ENCODE assay signal across 8 mouse cellular contexts in genomic region chr11:43747233-43748226, GRCm38 (mm10). TPM values are rescaled to one million over a fixed set of nuclear protein-coding genes. Genes with fewer than 3 reads are reported as not detected.
DNase-seq lines count a peak whose midpoint lies in the region; ATAC-seq and TF ChIP-seq lines count a peak whose summit lies in the region.

Gene Ttc1, minus strand, starts transcription at chr11:43748008.

- peak within 1 kb of the TSS; percentile 87 for H3K4me3 ChIP-seq in hindbrain, embryonic 10.5 days
- peak within 1 kb of the TSS; percentile 78 for H3K4me3 ChIP-seq in lung, postnatal 0 days (ENCODE audit: low read depth, low read length)

- DNase-seq in MN1 (ENCODE audit: low spot score), result peak; percentile 99
- peak; percentile 98 for DNase-seq in cerebellum, adult 9-10 months
- peak; percentile 96 for DNase-seq in hindbrain, embryonic 10.5 days (ENCODE audit: low spot score)
- DNase-seq in layer of hippocampus, adult 9-11 months, result peak; percentile 98
- DNase-seq in lung, postnatal 0 days (ENCODE audit: low spot score), result peak; percentile 99
- peak; percentile 95 for DNase-seq in ovary, postnatal 14 days (ENCODE audit: low spot score)
- DNase-seq in thymus, postnatal 14 days, result peak; percentile 97

- no peaks in the 10 kb centered on the region for H3K27me3 ChIP-seq in hindbrain, embryonic 10.5 days (ENCODE audit: insufficient read depth, poor library complexity, severe bottlenecking)
- no peaks in the 10 kb centered on the region for H3K27me3 ChIP-seq in lung, postnatal 0 days (replicated peaks; ENCODE audit: insufficient read depth, low read length)

- TF ChIP-seq CTCF in lung, postnatal 0 days (IDR thresholded peaks at IDR 0.05), result no peak

- 4% methylated on average over 47 of the region's 47 CpGs for WGBS in hindbrain, embryonic 10.5 days
- 3% methylated on average over 47 of the region's 47 CpGs for WGBS in lung, postnatal 0 days

- peaks cover 10% of the 10 kb centered on the region for H3K4me1 ChIP-seq in hindbrain, embryonic 10.5 days (replicated peaks)
- peaks cover 6% of the 10 kb centered on the region; the same call in 1 of the 2 replicates for H3K4me1 ChIP-seq in lung, postnatal 0 days (ENCODE audit: insufficient read depth, low read depth, low read length)

- H3K36me3 ChIP-seq in hindbrain, embryonic 10.5 days, result peaks cover 27% of the 10 kb centered on the region
- peaks cover 10% of the 10 kb centered on the region for H3K36me3 ChIP-seq in lung, postnatal 0 days (ENCODE audit: insufficient read depth, low read length)

- peak within 1 kb of the TSS; percentile 63 for H3K4me2 ChIP-seq in lung, postnatal 0 days (replicated peaks; ENCODE audit: low read depth, low read length)

- peak within 1 kb of the TSS; percentile 80 for H3K9ac ChIP-seq in lung, postnatal 0 days (replicated peaks; ENCODE audit: low read depth)

- no peak for TF ChIP-seq EP300 in lung, postnatal 0 days (IDR thresholded peaks at IDR 0.05)

- peak within 1 kb of the TSS; percentile 86 for H3K27ac ChIP-seq in hindbrain, embryonic 10.5 days
- H3K27ac ChIP-seq in lung, postnatal 0 days (ENCODE audit: low read length), result peak within 1 kb of the TSS; percentile 73; the same call in 1 of the 2 replicates

- no peaks in the 10 kb centered on the region for H3K9me3 ChIP-seq in hindbrain, embryonic 10.5 days
- no peaks in the 10 kb centered on the region for H3K9me3 ChIP-seq in lung, postnatal 0 days (ENCODE audit: low read length)

- peak; percentile 100 for ATAC-seq in frontal cortex, adult (ENCODE audit: low TSS enrichment)
- peak; percentile 99 for ATAC-seq in lung, postnatal 0 days

RNA-seq across cellular contexts. Expression of gene Ttc1, which starts in this region (rescaled TPM):
- 78.4 and 85.3 TPM in 2 replicates for polyA plus RNA-seq in hindbrain, embryonic 10.5 days (2016; fragmentation: Nextera tagmentation; extraction: Ambion mirVana)
- polyA plus RNA-seq in lung, postnatal 0 days (2015; fragmentation: Nextera tagmentation; extraction: Ambion mirVana), result 53.2 TPM in 2 replicates

Comparison
In these comparisons a context has a peak if more than half of its experiments do, and no peak if none do; other contexts are left out.
1. Peak in every context shown above with its lines: DNase-seq, ATAC-seq, H3K4me3 ChIP-seq and H3K27ac ChIP-seq.